Mouse (Mus musculus): ENCODE measurements at regions not wholly inside any gene's neighbourhood (a gene's known extent, or its start where the extent isn't known, plus 50 kb on each side); places are given as distances from the start of the nearest gene placed in this dataset.

- TF ChIP-seq CTCF (IDR thresholded peaks at IDR 0.05): no peak
- no peak for TF ChIP-seq POLR2A (IDR thresholded peaks at IDR 0.05; ENCODE audit: insufficient read depth, low read depth, low read length)
- no peak for TF ChIP-seq EP300 (IDR thresholded peaks at IDR 0.05; ENCODE audit: insufficient read depth, low read depth, low read length)
These were observed 269.9 kb downstream of the Csnka2ip start for GRCm38 (mm10) chr16:64332195-64332886.

All from heart, adult 2 months (tissue).